Comparison of ENCODE assay signal across 8 mouse cellular contexts in genomic region chr14:31933441-31933840, GRCm38 (mm10).
DNase-seq lines count a peak whose midpoint lies in the region; ATAC-seq and TF ChIP-seq lines count a peak whose summit lies in the region.

No protein-coding gene starts in this region.

- H3K27me3 ChIP-seq in CH12.LX (replicated peaks) = no peaks in the 10 kb centered on the region
- H3K27me3 ChIP-seq in forebrain, postnatal 0 days (ENCODE audit: insufficient read depth, low read length) = no peaks in the 10 kb centered on the region

- no peaks in the 10 kb centered on the region for H3K36me3 ChIP-seq in CH12.LX (replicated peaks in 1 of 2; ENCODE audit: control insufficient read depth in 1 of 2, insufficient read depth in 1 of 2, low read length in 1 of 2)
- H3K36me3 ChIP-seq in forebrain, postnatal 0 days (ENCODE audit: insufficient read depth) = no peaks in the 10 kb centered on the region

- no peak overlapping the region for H3K27ac ChIP-seq in CH12.LX (ENCODE audit: insufficient read depth, low read depth)
- peak overlapping the region; percentile 97 for H3K27ac ChIP-seq in forebrain, postnatal 0 days (ENCODE audit: low read depth, low read length)

- no peak overlapping the region for H3K4me3 ChIP-seq in CH12.LX (replicated peaks in 1 of 3; ENCODE audit: low read depth in 2 of 3, low read length in 2 of 3, poor library complexity in 1 of 3)
- H3K4me3 ChIP-seq in forebrain, postnatal 0 days (ENCODE audit: low read depth, low read length) = peak overlapping the region; percentile 41

- peak; percentile 27 to 32 for DNase-seq in cerebellum, postnatal 25 days
- DNase-seq in cerebellum, adult 18-20 months = no peak
- DNase-seq in CH12.LX (ENCODE audit: extremely low read depth) = no peak
- no peak for DNase-seq in forebrain, postnatal 0 days
- peak; percentile 55 for DNase-seq in mesoderm, embryonic 11.5 days (ENCODE audit: low read depth, low spot score)
- no peak for DNase-seq in thymus, postnatal 36 days
- DNase-seq in c-Kit-positive CD71-positive TER-119-positive erythroid progenitor cells, embryonic 14.5 days (ENCODE audit: low spot score) = no peak

- H3K4me1 ChIP-seq in CH12.LX (ENCODE audit: control insufficient read depth in 1 of 2, insufficient read depth in 2 of 2) = 0 out of 4 replicates have a peak, but pooled peaks cover 0 to 5% of the 10 kb centered on the region in 2 experiments
- H3K4me1 ChIP-seq in forebrain, postnatal 0 days (ENCODE audit: insufficient read depth) = 0 out of 2 replicates have a peak, but pooled peaks cover 4% of the 10 kb centered on the region

- under 1% methylated on average over 9 of the region's 9 CpGs for WGBS in forebrain, postnatal 0 days

- H3K9me3 ChIP-seq in CH12.LX (replicated peaks; ENCODE audit: low read length) = no peaks in the 10 kb centered on the region
- no peaks in the 10 kb centered on the region for H3K9me3 ChIP-seq in forebrain, postnatal 0 days (ENCODE audit: low read length)

- no peak for TF ChIP-seq POLR2A in CH12.LX (IDR thresholded peaks at IDR 0.05; ENCODE audit: low read depth, low read length)

- H3K79me2 ChIP-seq in CH12.LX (replicated peaks; ENCODE audit: control insufficient read depth, extremely low read depth, insufficient read depth, poor library complexity, severe bottlenecking) = no peaks in the 10 kb centered on the region

- TF ChIP-seq CTCF in CH12.LX (conservative IDR thresholded peaks at IDR 0.05 in 1 of 2, IDR thresholded peaks at IDR 0.05 in 1 of 2; ENCODE audit: low read depth in 2 of 2, low read length in 2 of 2) = no peak
- no peak; the same call in 1 of the 2 replicates for TF ChIP-seq CTCF in forebrain, postnatal 0 days (IDR thresholded peaks at IDR 0.05; ENCODE audit: low read depth)

- no peak for TF ChIP-seq EP300 in CH12.LX (IDR thresholded peaks at IDR 0.05; ENCODE audit: low read length)

- no peak for TF ChIP-seq RAD21 in CH12.LX (IDR thresholded peaks at IDR 0.05; ENCODE audit: low read depth, low read length)

- peak; percentile 79 for ATAC-seq in forebrain, postnatal 0 days
- ATAC-seq in monocyte, adult 5-6 weeks (replicated peaks; ENCODE audit: insufficient number of reproducible peaks, low FRiP score, low TSS enrichment, poor library complexity, severe bottlenecking) = no peak

- no peak overlapping the region for H3K9ac ChIP-seq in CH12.LX (ENCODE audit: insufficient read depth, low read depth)
- peak overlapping the region; percentile 71 for H3K9ac ChIP-seq in forebrain, postnatal 0 days

- in situ Hi-C loops in CH12.LX (cut with MboI; ENCODE audit: low pct_ligation_motif_present, low pct_unique_long_range_greater_than_20kb, low sequenced_read_pairs) = loop anchor here (10.0 kb wide), 1 partner anchor 89 kb away; no protein-coding TSS in a partner anchor

- H3K4me2 ChIP-seq in CH12.LX (ENCODE audit: insufficient read depth, low read depth, poor library complexity, severe bottlenecking) = peak overlapping the region; percentile 88; the same call in 1 of the 2 replicates
- peak overlapping the region; percentile 67 for H3K4me2 ChIP-seq in forebrain, postnatal 0 days (ENCODE audit: low read depth)

- dilution Hi-C loops in CH12.LX (cut with MboI; ENCODE audit: extremely low pct_ligation_motif_present, extremely low pct_unique_long_range_greater_than_20kb, low sequenced_read_pairs) = no loop called here

TF ChIP-seq in CH12.LX, 34 proteins besides CTCF, POLR2A, EP300 and RAD21:
- TF ChIP-seq NRF1 (IDR thresholded peaks at IDR 0.05; ENCODE audit: low read depth, low read length) (no peak), JUN (IDR thresholded peaks at IDR 0.05; ENCODE audit: insufficient read depth, low read depth, low read length) (no peak), USF2 (conservative IDR thresholded peaks at IDR 0.05; ENCODE audit: low read depth, low read length) (no peak), ZMIZ1 (IDR thresholded peaks at IDR 0.05; ENCODE audit: low read depth, low read length) (no peak), TBP (conservative IDR thresholded peaks at IDR 0.05; ENCODE audit: low read depth, low read length) (no peak), ZC3H11A (IDR thresholded peaks at IDR 0.05; ENCODE audit: low read depth, low read length) (no peak), HCFC1 (IDR thresholded peaks at IDR 0.05; ENCODE audit: low read depth, low read length) (no peak), PAX5 (IDR thresholded peaks at IDR 0.05; ENCODE audit: low read length) (no peak), JUND (conservative IDR thresholded peaks at IDR 0.05; ENCODE audit: low read depth, low read length) (no peak), ELF1 (IDR thresholded peaks at IDR 0.05; ENCODE audit: low read depth, low read length) (no peak), ETS1 (conservative IDR thresholded peaks at IDR 0.05; ENCODE audit: low read depth, low read length) (no peak), MAZ (IDR thresholded peaks at IDR 0.05; ENCODE audit: low read depth, low read length) (no peak), MYC (IDR thresholded peaks at IDR 0.05; ENCODE audit: low read depth, low read length) (no peak), ZNF384 (IDR thresholded peaks at IDR 0.05; ENCODE audit: low read depth, low read length) (no peak)
TF ChIP-seq in CH12.LX: peak in this region for 0.

Comparison
In these comparisons a context has a peak if more than half of its experiments do, and no peak if none do; other contexts are left out.
1. DNase-seq: peak in cerebellum, postnatal 25 days (2 of 2) and mesoderm, embryonic 11.5 days (single experiment); none in cerebellum, adult 18-20 months (0 of 2), CH12.LX (single experiment), forebrain, postnatal 0 days (single experiment), thymus, postnatal 36 days (0 of 2) and c-Kit-positive CD71-positive TER-119-positive erythroid progenitor cells, embryonic 14.5 days (single experiment).